Mouse (Mus musculus) heart, adult 2 months (tissue): ENCODE measurements at regions not wholly inside any gene's neighbourhood (a gene's known extent, or its start where the extent isn't known, plus 50 kb on each side); places are given as distances from the start of the nearest gene placed in this dataset.

Experiments used
- DNase-seq, 2 experiments: peaks; one replicate each; pipeline ENCODE4 v3.0.0; 2021
- H3K27ac ChIP-seq: fragments of 200-600 bp; 2 replicates; pipeline ENCODE4 v1.8.1; 2022
- H3K27me3 ChIP-seq: fragments of 200-500 bp; 2 replicates; pipeline ENCODE4 v1.6.1; 2012; ENCODE audit warnings: mild to moderate bottlenecking, low read length, inconsistent platforms, mixed read lengths; ENCODE audit not compliant: control insufficient read depth, insufficient read depth
- H3K36me3 ChIP-seq: fragments of 200-500 bp; 2 replicates; pipeline ENCODE4 v1.6.1; 2012; ENCODE audit warnings: low read length, inconsistent platforms; ENCODE audit not compliant: control insufficient read depth, insufficient read depth
- H3K4me1 ChIP-seq: fragments of 200-500 bp; 2 replicates; pipeline ENCODE4 v1.6.1; 2011; ENCODE audit warnings: low read length; ENCODE audit not compliant: control insufficient read depth, insufficient read depth
- H3K4me3 ChIP-seq: fragments of 200-600 bp; 2 replicates; pipeline ENCODE4 v1.8.1; 2022
- H3K79me2 ChIP-seq: fragments of 200-500 bp; replicated peaks from 2 replicates; pipeline ENCODE4 v1.6.1; 2012; ENCODE audit warnings: mild to moderate bottlenecking, inconsistent platforms, low read length, moderate library complexity, mixed read lengths; ENCODE audit not compliant: control insufficient read depth, insufficient read depth
- H3K9ac ChIP-seq: fragments of 200-500 bp; 2 replicates; pipeline ENCODE4 v1.6.1; 2012; ENCODE audit warnings: low read depth, mild to moderate bottlenecking, control low read depth, inconsistent platforms, low read length, mixed read lengths
- CTCF ChIP-seq: fragments of 200-600 bp; IDR thresholded peaks from 2 replicates; pipeline ENCODE4 v1.8.1; 2022; ENCODE audit warnings: antibody characterized with exemption, mild to moderate bottlenecking, moderate library complexity
- EP300 ChIP-seq: fragments of 200-500 bp; IDR thresholded peaks from 2 replicates; pipeline ENCODE4 v1.6.1; 2011; ENCODE audit warnings: low read depth, low read length, control low read depth; ENCODE audit not compliant: insufficient read depth
- POLR2A ChIP-seq: fragments of 200-500 bp; IDR thresholded peaks from 2 replicates; pipeline ENCODE4 v1.6.1; 2011; ENCODE audit warnings: mild to moderate bottlenecking, low read depth, low read length, control low read depth; ENCODE audit not compliant: insufficient read depth
- WGBS: fragments of 180-500 bp; shearing (Covaris S2); methylation state at CpG from one replicate; pipeline ENCODE4 v1.1.7; 2018; 5-methylcytosine and 5-hydroxymethylcytosine counted together
- intact Hi-C: fragments of 180-260 bp; cut with DNase I; formaldehyde crosslinking; loops from one replicate; pipeline ENCODE4 v1.15.1; 2025

GRCm38 (mm10) chr7:89088141-89088540, 315.9 kb downstream of the Tmem135 start:
- Histone ChIP-seq H3K27ac (no peak overlapping the region), H3K36me3 (no peaks in the 10 kb centered on the region), H3K27me3 (no peaks in the 10 kb centered on the region), H3K9ac (no peak overlapping the region), H3K4me1 (no peaks in the 10 kb centered on the region), H3K79me2 (no peaks in the 10 kb centered on the region), H3K4me3 (no peak overlapping the region)
- intact Hi-C loops = no loop called here
- no peak for DNase-seq
- TF ChIP-seq EP300 = no peak
- no peak for TF ChIP-seq CTCF
- no peak for TF ChIP-seq POLR2A
- 66% methylated on average over 1 of the region's 1 CpGs for WGBS

GRCm38 (mm10) chr7:89086348-89086747, 317.7 kb downstream of the Tmem135 start:
- intact Hi-C loops = loop anchor here (1.0 to 2.0 kb wide), 2 partner anchors 40 to 332 kb away; no protein-coding TSS in a partner anchor
- WGBS = 50% methylated on average over 1 of the region's 1 CpGs
- Histone ChIP-seq H3K27me3 (no peaks in the 10 kb centered on the region), H3K79me2 (no peaks in the 10 kb centered on the region), H3K36me3 (no peaks in the 10 kb centered on the region), H3K4me1 (no peaks in the 10 kb centered on the region), H3K9ac (no peak overlapping the region), H3K4me3 (no peak overlapping the region), H3K27ac (no peak overlapping the region)
- DNase-seq = no peak
- TF ChIP-seq POLR2A = no peak
- no peak for TF ChIP-seq EP300
- TF ChIP-seq CTCF = peak; percentile 95

- H3K79me2 ChIP-seq = no peaks in the 10 kb centered on the region
Observed at GRCm38 (mm10) chr7:89073939-89074690, 329.9 kb downstream of the Tmem135 start.

GRCm38 (mm10) chr7:89070030-89070429, 334.0 kb downstream of the Tmem135 start:
- Histone ChIP-seq H3K9ac (no peak overlapping the region), H3K4me1 (no peaks in the 10 kb centered on the region; the same call in 1 of the 2 replicates), H3K4me3 (no peak overlapping the region), H3K36me3 (no peaks in the 10 kb centered on the region), H3K79me2 (no peaks in the 10 kb centered on the region), H3K27ac (no peak overlapping the region), H3K27me3 (no peaks in the 10 kb centered on the region)
- no peak for TF ChIP-seq CTCF
- no peak for TF ChIP-seq EP300
- TF ChIP-seq POLR2A = no peak
- DNase-seq = no peak
- intact Hi-C loops = no loop called here

More at GRCm38 (mm10) chr7:89073939-89074690, 329.9 kb downstream of the Tmem135 start:
- H3K4me1 ChIP-seq = no peaks in the 10 kb centered on the region; the same call in 1 of the 2 replicates
- TF ChIP-seq POLR2A = no peak
- no peak for TF ChIP-seq EP300
- no peaks in the 10 kb centered on the region for H3K36me3 ChIP-seq
- H3K4me3 ChIP-seq = no peak overlapping the region
- H3K27me3 ChIP-seq = no peaks in the 10 kb centered on the region
- no peak for DNase-seq
- H3K9ac ChIP-seq = no peak overlapping the region
- H3K27ac ChIP-seq = no peak overlapping the region
- 40% methylated on average over 7 of the region's 7 CpGs for WGBS
- intact Hi-C loops = no loop called here

GRCm38 (mm10) chr7:89064462-89064861, 339.6 kb downstream of the Tmem135 start:
- Histone ChIP-seq H3K27me3 (no peaks in the 10 kb centered on the region), H3K36me3 (no peaks in the 10 kb centered on the region), H3K4me1 (no peaks in the 10 kb centered on the region), H3K4me3 (no peak overlapping the region), H3K27ac (no peak overlapping the region), H3K9ac (no peak overlapping the region), H3K79me2 (no peaks in the 10 kb centered on the region)
- intact Hi-C loops = no loop called here
- 85% methylated on average over 3 of the region's 3 CpGs for WGBS
- no peak for DNase-seq
- no peak for TF ChIP-seq CTCF
- no peak for TF ChIP-seq EP300

GRCm38 (mm10) chr7:89063630-89064029, 340.4 kb downstream of the Tmem135 start:
- Histone ChIP-seq H3K4me3 (no peak overlapping the region), H3K27ac (no peak overlapping the region), H3K36me3 (no peaks in the 10 kb centered on the region), H3K79me2 (no peaks in the 10 kb centered on the region), H3K27me3 (no peaks in the 10 kb centered on the region), H3K9ac (no peak overlapping the region), H3K4me1 (no peaks in the 10 kb centered on the region)
- WGBS = 78% methylated on average over 10 of the region's 10 CpGs
- intact Hi-C loops = no loop called here
- TF ChIP-seq EP300 = no peak
- no peak for TF ChIP-seq POLR2A
- no peak for DNase-seq
